Mouse (Mus musculus) layer of hippocampus, adult 2 months (tissue): ENCODE results near the gene Coro1c. TPM values are rescaled to one million over a fixed set of nuclear protein-coding genes. Genes with fewer than 3 reads are reported as not detected.

Source experiments
- DNase-seq, 2 experiments: peaks; one replicate each; pipeline ENCODE4 v3.0.0; 2022; ENCODE audit warnings: low spot score in 2 of 2
- H3K27ac ChIP-seq: fragments of 200-600 bp; 2 replicates; pipeline ENCODE4 v1.8.1; 2022
- H3K4me3 ChIP-seq: fragments of 200-600 bp; 2 replicates; pipeline ENCODE4 v1.8.1; 2022; ENCODE audit warnings: mild to moderate bottlenecking
- CTCF ChIP-seq: fragments of 200-600 bp; conservative IDR thresholded peaks from 2 replicates; pipeline ENCODE4 v1.8.1; 2022; ENCODE audit warnings: antibody characterized with exemption, mild to moderate bottlenecking, moderate library complexity
- total RNA-seq, 2 experiments: library from RNA; stranded (reverse); gene quantifications; 2 replicates each; pipeline ENCODE4 v1.2.3; 2021

The Coro1c gene
- total RNA-seq, 2 experiments from 2014 or later, result 95.2 to 101 TPM

- Histone ChIP-seq H3K27ac (no peak overlapping the region), H3K4me3 (no peak overlapping the region)
- TF ChIP-seq CTCF, result no peak
- no peak for DNase-seq
Measured at GRCm38 (mm10) chr5:113804395-113804966, 104.1 kb downstream of the Coro1c start.

GRCm38 (mm10) chr5:113800280-113800679 lies 108.3 kb downstream of the Coro1c start, which contains the start of gene Tmem119:
Gene Tmem119 (minus strand): TSS chr5:113800516.
- H3K4me3 ChIP-seq, result peak within 1 kb of the TSS; percentile 17; the same call in 1 of the 2 replicates
- DNase-seq, result no peak
- no peak within 1 kb of the TSS for H3K27ac ChIP-seq
- TF ChIP-seq CTCF, result no peak

GRCm38 (mm10) chr5:113799691-113800090 lies 108.9 kb downstream of the Coro1c start:
- Histone ChIP-seq H3K4me3 (peak overlapping the region; percentile 17; the same call in 1 of the 2 replicates), H3K27ac (no peak overlapping the region)
- DNase-seq, result no peak
- TF ChIP-seq CTCF, result no peak

- no peak for TF ChIP-seq CTCF
- Histone ChIP-seq H3K4me3 (no peak overlapping the region; the same call in 1 of the 2 replicates), H3K27ac (no peak overlapping the region)
- no peak for DNase-seq
Measured at GRCm38 (mm10) chr5:113798525-113798924, 110.0 kb downstream of the Coro1c start.

GRCm38 (mm10) chr5:113797149-113797882 lies 111.2 kb downstream of the Coro1c start:
- no peak for TF ChIP-seq CTCF
- Histone ChIP-seq H3K27ac (no peak overlapping the region), H3K4me3 (no peak overlapping the region)
- DNase-seq, result no peak

GRCm38 (mm10) chr5:113796401-113797148 lies 112.0 kb downstream of the Coro1c start:
- Histone ChIP-seq H3K27ac (no peak overlapping the region), H3K4me3 (no peak overlapping the region)
- DNase-seq, result no peak
- no peak for TF ChIP-seq CTCF

Other genes with a start within 250 kb of the Coro1c start
- not detected for gene 1700069L16Rik, start 184.0 kb downstream of the Coro1c start, total RNA-seq
- gene Ficd, start 173.0 kb downstream of the Coro1c start, total RNA-seq, result 10 to 100 TPM; 12.2 to 12.5 TPM
- gene Sart3, start 136.2 kb downstream of the Coro1c start, total RNA-seq, result 10 to 100 TPM; 53.5 to 54.4 TPM
- gene Iscu, start 136.0 kb downstream of the Coro1c start, total RNA-seq, result 100 to 1,000 TPM; 111 to 122 TPM
- 10 to 100 TPM; 22.8 to 24.0 TPM for gene Tmem119, start 108.2 kb downstream of the Coro1c start, total RNA-seq
- gene Selplg, start 76.1 kb downstream of the Coro1c start, total RNA-seq, result 10 to 100 TPM; 28.3 to 28.8 TPM
- 10 to 100 TPM; 25.8 to 28.1 TPM for gene Ssh1, start 85.1 kb upstream of the Coro1c start, total RNA-seq
- gene Dao, start 94.9 kb upstream of the Coro1c start, total RNA-seq, result not detected
- gene Usp30, start 156.7 kb upstream of the Coro1c start, total RNA-seq, result 10 to 100 TPM; 37.8 to 39.0 TPM
- 100 to 1,000 TPM; 170 to 182 TPM for gene Svop, start 182.8 kb upstream of the Coro1c start, total RNA-seq
- gene Alkbh2, start 219.5 kb upstream of the Coro1c start, total RNA-seq, result 1 to 10 TPM; 4.8 to 5.1 TPM
- gene Ung, start 221.6 kb upstream of the Coro1c start, total RNA-seq, result 1 to 10 TPM; 2.4 to 2.5 TPM
- 1 to 10 TPM; 5.3 to 7.8 TPM for gene Acacb, start 237.8 kb upstream of the Coro1c start, total RNA-seq